Mouse (Mus musculus): ENCODE data around the gene Cetn4. TPM values are rescaled to one million over a fixed set of nuclear protein-coding genes. Genes with fewer than 3 reads are reported as not detected.

Cetn4 gene
- polyA plus RNA-seq, 1 experiment = 4.3 TPM

- Histone ChIP-seq H3K4me1 (ENCODE audit: control insufficient read depth, insufficient read depth, insufficient read length, low read length) (no peaks in the 10 kb centered on the region), H3K4me3 (ENCODE audit: insufficient read depth, low read depth, low read length) (no peak overlapping the region), H3K27ac (replicated peaks; ENCODE audit: low read depth, low read length) (no peak overlapping the region)
These were observed 32.3 kb downstream of the Cetn4 start for GRCm38 (mm10) chr3:37280221-37280620.

GRCm38 (mm10) chr3:37274661-37275060, 37.8 kb downstream of the Cetn4 start:
- no peak overlapping the region for H3K4me3 ChIP-seq (ENCODE audit: insufficient read depth, low read depth, low read length)
- no peaks in the 10 kb centered on the region for H3K4me1 ChIP-seq (ENCODE audit: control insufficient read depth, insufficient read depth, insufficient read length, low read length)
- H3K27ac ChIP-seq (replicated peaks; ENCODE audit: low read depth, low read length) = no peak overlapping the region

GRCm38 (mm10) chr3:37273092-37273491, 39.4 kb downstream of the Cetn4 start:
- no peak overlapping the region for H3K4me3 ChIP-seq (ENCODE audit: insufficient read depth, low read depth, low read length)
- no peak overlapping the region for H3K27ac ChIP-seq (replicated peaks; ENCODE audit: low read depth, low read length)
- H3K4me1 ChIP-seq (ENCODE audit: control insufficient read depth, insufficient read depth, insufficient read length, low read length) = no peaks in the 10 kb centered on the region

GRCm38 (mm10) chr3:37271209-37271608, 41.3 kb downstream of the Cetn4 start:
- H3K27ac ChIP-seq (replicated peaks; ENCODE audit: low read depth, low read length) = no peak overlapping the region
- no peak overlapping the region for H3K4me3 ChIP-seq (ENCODE audit: insufficient read depth, low read depth, low read length)
- H3K4me1 ChIP-seq (ENCODE audit: control insufficient read depth, insufficient read depth, insufficient read length, low read length) = no peaks in the 10 kb centered on the region

- H3K27ac ChIP-seq (replicated peaks; ENCODE audit: low read depth, low read length) = no peak overlapping the region
These were observed 42.6 kb downstream of the Cetn4 start for GRCm38 (mm10) chr3:37269926-37270325.

GRCm38 (mm10) chr3:37268338-37268737, 44.2 kb downstream of the Cetn4 start:
- H3K4me3 ChIP-seq (ENCODE audit: insufficient read depth, low read depth, low read length) = no peak overlapping the region
- H3K27ac ChIP-seq (replicated peaks; ENCODE audit: low read depth, low read length) = no peak overlapping the region
- no peaks in the 10 kb centered on the region for H3K4me1 ChIP-seq (ENCODE audit: control insufficient read depth, insufficient read depth, insufficient read length, low read length)

More at GRCm38 (mm10) chr3:37269926-37270325, 42.6 kb downstream of the Cetn4 start:
- H3K4me1 ChIP-seq (ENCODE audit: control insufficient read depth, insufficient read depth, insufficient read length, low read length) = no peaks in the 10 kb centered on the region
- no peak overlapping the region for H3K4me3 ChIP-seq (ENCODE audit: insufficient read depth, low read depth, low read length)

- Histone ChIP-seq H3K4me1 (ENCODE audit: control insufficient read depth, insufficient read depth, insufficient read length, low read length) (no peaks in the 10 kb centered on the region), H3K27ac (replicated peaks; ENCODE audit: low read depth, low read length) (no peak overlapping the region), H3K4me3 (ENCODE audit: insufficient read depth, low read depth, low read length) (no peak overlapping the region)
These were observed 53.0 kb downstream of the Cetn4 start for GRCm38 (mm10) chr3:37259331-37259999.

GRCm38 (mm10) chr3:37257776-37258175, 54.7 kb downstream of the Cetn4 start:
- Histone ChIP-seq H3K27ac (replicated peaks; ENCODE audit: low read depth, low read length) (no peak overlapping the region), H3K4me1 (ENCODE audit: control insufficient read depth, insufficient read depth, insufficient read length, low read length) (no peaks in the 10 kb centered on the region), H3K4me3 (ENCODE audit: insufficient read depth, low read depth, low read length) (no peak overlapping the region)

Other genes with a start within 250 kb of the Cetn4 start
- not detected in 2 replicates for gene Adad1, start 249.2 kb downstream of the Cetn4 start, polyA plus RNA-seq (2012; ENCODE audit: insufficient read depth, insufficient read length, missing spikeins)
- gene Il2, start 186.7 kb downstream of the Cetn4 start, polyA plus RNA-seq (2012; ENCODE audit: insufficient read depth, insufficient read length, missing spikeins) = 1.7 and 3.8 TPM in 2 replicates
- not detected in 2 replicates for gene Il21, start 80.1 kb downstream of the Cetn4 start, polyA plus RNA-seq (2012; ENCODE audit: insufficient read depth, insufficient read length, missing spikeins)
- 1.3 and 1.6 TPM in 2 replicates for gene Bbs12, start 154 bp downstream of the Cetn4 start, polyA plus RNA-seq (2012; ENCODE audit: insufficient read depth, insufficient read length, missing spikeins)
- gene Fgf2, start 35.6 kb upstream of the Cetn4 start, polyA plus RNA-seq (2012; ENCODE audit: insufficient read depth, insufficient read length, missing spikeins) = 3.4 and 9.9 TPM in 2 replicates
- 6.0 and 6.9 TPM in 2 replicates for gene Spata5, start 107.2 kb upstream of the Cetn4 start, polyA plus RNA-seq (2012; ENCODE audit: insufficient read depth, insufficient read length, missing spikeins)
- gene Nudt6, start 107.5 kb upstream of the Cetn4 start, polyA plus RNA-seq (2012; ENCODE audit: insufficient read depth, insufficient read length, missing spikeins) = 34.1 and 34.6 TPM in 2 replicates